Mouse (Mus musculus) intestine, embryonic 16.5 days (tissue): ENCODE measurements around the gene Tmco3. TPM values are rescaled to one million over a fixed set of nuclear protein-coding genes. Genes with fewer than 3 reads are reported as not detected.
"Not testable (repeated sequence)": the region's sequence is repeated elsewhere in the genome, so short reads cannot be mapped to it uniquely, and the experiment has no call there.

Experiments used
- ATAC-seq: fragments of 200-750 bp; cut with Nextera tagmentation; 2 replicates; pipeline ENCODE4 v1.8.0; 2017; ENCODE audit warnings: moderate TSS enrichment, moderate library complexity
- H3K27ac ChIP-seq: fragments of 300-500 bp; sonication (generic); 2 replicates; pipeline ENCODE4 v1.5.1; 2014; ENCODE audit warnings: mild to moderate bottlenecking, low read length
- H3K27me3 ChIP-seq: fragments of 300-500 bp; sonication (generic); replicated peaks from 2 replicates; pipeline ENCODE4 v1.6.1; 2014; ENCODE audit warnings: low read length, control low read depth, mixed read lengths; ENCODE audit not compliant: control insufficient read depth, insufficient read depth
- H3K36me3 ChIP-seq: fragments of 300-500 bp; sonication (generic); 2 replicates; pipeline ENCODE4 v1.6.1; 2014; ENCODE audit warnings: low read length, control low read depth; ENCODE audit not compliant: control insufficient read depth, insufficient read depth
- H3K4me1 ChIP-seq: fragments of 300-500 bp; sonication (generic); 2 replicates; pipeline ENCODE4 v1.6.1; 2014; ENCODE audit warnings: low read length, control low read depth, mixed read lengths; ENCODE audit not compliant: control insufficient read depth, insufficient read depth
- H3K4me2 ChIP-seq: fragments of 300-500 bp; sonication (generic); 2 replicates; pipeline ENCODE4 v1.6.1; 2014; ENCODE audit warnings: low read depth, low read length, control low read depth
- H3K4me3 ChIP-seq: fragments of 300-500 bp; sonication (generic); 2 replicates; pipeline ENCODE4 v1.5.1; 2014; ENCODE audit warnings: mild to moderate bottlenecking, low read length
- H3K9ac ChIP-seq: fragments of 300-500 bp; sonication (generic); 2 replicates; pipeline ENCODE4 v1.6.1; 2014; ENCODE audit warnings: low read depth, low read length
- H3K9me3 ChIP-seq: fragments of 300-500 bp; sonication (generic); 2 replicates; pipeline ENCODE4 v1.6.1; 2016; ENCODE audit warnings: low read length, control low read depth; ENCODE audit not compliant: control insufficient read depth
- WGBS: fragments of 180-500 bp; shearing (Covaris S2); extraction: QIAGEN DNeasy Blood & Tissue Kit; methylation state at CpG from one replicate; pipeline ENCODE4 v1.1.7; 2014; 5-methylcytosine and 5-hydroxymethylcytosine counted together
- polyA plus RNA-seq: library from polyadenylated mRNA; unstranded; fragments of >200 nt; fragmentation: Nextera tagmentation; extraction: Ambion mirVana; gene quantifications from 2 replicates; pipeline ENCODE4 v1.2.1, GENCODE M21; 2015

Gene Tmco3
- polyA plus RNA-seq, 1 experiment from 2014 or later, result 28.0 TPM

DNA sequence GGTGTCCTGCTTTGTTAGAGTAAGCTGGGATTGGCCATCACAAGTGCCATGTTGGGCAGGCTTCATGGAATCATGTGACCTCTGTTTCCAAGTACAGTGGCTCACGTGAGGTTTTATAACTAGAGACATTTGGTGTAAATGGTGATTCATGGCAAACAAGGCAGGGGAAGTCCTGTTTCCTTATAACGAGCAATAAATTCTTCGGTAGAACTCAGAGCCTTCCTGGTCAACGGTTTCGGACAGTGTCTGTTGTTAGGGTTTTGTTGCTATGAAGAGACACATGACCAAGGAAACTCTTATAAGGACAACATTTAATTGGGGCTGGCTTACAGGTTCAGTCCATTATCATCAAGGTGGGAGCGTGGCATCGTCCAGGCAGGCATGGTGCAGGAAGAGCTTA lies 13.0 kb downstream of the Tmco3 start:
- H3K36me3 ChIP-seq, result peaks cover 19% of the 10 kb centered on the region
- H3K9me3 ChIP-seq, result no peaks in the 10 kb centered on the region
- H3K4me3 ChIP-seq, result no peak overlapping the region
- no peak overlapping the region for H3K27ac ChIP-seq
- no peak overlapping the region for H3K9ac ChIP-seq
- no peak overlapping the region for H3K4me2 ChIP-seq
- no peaks in the 10 kb centered on the region for H3K4me1 ChIP-seq
- ATAC-seq, result no peak
- 84% methylated on average over 7 of the region's 7 CpGs for WGBS
- no peaks in the 10 kb centered on the region for H3K27me3 ChIP-seq

DNA sequence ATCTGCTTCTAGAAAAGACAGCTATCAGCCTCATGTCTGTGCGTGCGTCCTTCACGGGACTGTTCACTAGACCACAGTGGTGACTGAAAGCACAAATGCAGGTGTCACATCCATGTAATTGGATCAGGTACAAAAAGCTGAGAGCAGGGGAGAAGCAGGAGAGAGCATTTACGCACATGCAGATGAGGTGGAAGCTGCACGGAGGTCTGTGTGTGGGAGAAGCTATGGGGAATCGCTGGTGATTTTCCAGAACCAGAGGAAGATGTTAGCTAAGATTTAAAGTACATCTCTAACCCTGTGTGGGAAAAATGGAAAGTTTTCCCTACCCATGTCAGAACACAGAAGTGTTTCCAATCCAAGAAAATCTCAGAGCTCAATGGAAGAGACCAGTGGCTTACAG lies 17.5 kb downstream of the Tmco3 start:
- WGBS, result 92% methylated on average over 6 of the region's 6 CpGs
- Histone ChIP-seq H3K27ac (no peak overlapping the region), H3K9me3 (no peaks in the 10 kb centered on the region), H3K4me3 (no peak overlapping the region), H3K4me2 (no peak overlapping the region), H3K36me3 (no peaks in the 10 kb centered on the region), H3K27me3 (no peaks in the 10 kb centered on the region), H3K9ac (no peak overlapping the region), H3K4me1 (no peaks in the 10 kb centered on the region)
- no peak for ATAC-seq

DNA sequence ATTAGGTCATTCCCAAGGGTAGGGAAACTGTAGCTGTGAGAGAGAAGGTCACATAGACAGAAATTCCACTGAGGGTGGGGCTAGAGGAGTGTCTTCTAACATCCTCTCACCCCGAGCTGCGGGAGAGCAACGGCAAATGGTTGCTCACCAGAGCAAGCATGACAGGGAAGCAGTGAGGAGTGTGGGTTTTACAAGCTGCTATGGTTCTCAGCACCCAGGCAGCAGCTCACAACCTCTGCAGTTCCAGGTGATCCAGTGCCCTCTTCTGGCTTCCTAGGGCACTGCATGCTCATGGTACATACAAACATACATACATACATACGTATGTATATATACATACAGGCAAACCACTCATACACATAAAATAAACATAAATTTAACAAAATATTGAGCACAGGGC lies 17.9 kb downstream of the Tmco3 start:
- no peaks in the 10 kb centered on the region for H3K9me3 ChIP-seq
- H3K4me1 ChIP-seq, result no peaks in the 10 kb centered on the region
- WGBS, result 97% methylated on average over 4 of the region's 4 CpGs
- no peak overlapping the region for H3K9ac ChIP-seq
- H3K27ac ChIP-seq, result no peak overlapping the region
- H3K4me2 ChIP-seq, result no peak overlapping the region
- no peaks in the 10 kb centered on the region for H3K27me3 ChIP-seq
- no peak for ATAC-seq
- no peak overlapping the region for H3K4me3 ChIP-seq
- no peaks in the 10 kb centered on the region for H3K36me3 ChIP-seq

DNA sequence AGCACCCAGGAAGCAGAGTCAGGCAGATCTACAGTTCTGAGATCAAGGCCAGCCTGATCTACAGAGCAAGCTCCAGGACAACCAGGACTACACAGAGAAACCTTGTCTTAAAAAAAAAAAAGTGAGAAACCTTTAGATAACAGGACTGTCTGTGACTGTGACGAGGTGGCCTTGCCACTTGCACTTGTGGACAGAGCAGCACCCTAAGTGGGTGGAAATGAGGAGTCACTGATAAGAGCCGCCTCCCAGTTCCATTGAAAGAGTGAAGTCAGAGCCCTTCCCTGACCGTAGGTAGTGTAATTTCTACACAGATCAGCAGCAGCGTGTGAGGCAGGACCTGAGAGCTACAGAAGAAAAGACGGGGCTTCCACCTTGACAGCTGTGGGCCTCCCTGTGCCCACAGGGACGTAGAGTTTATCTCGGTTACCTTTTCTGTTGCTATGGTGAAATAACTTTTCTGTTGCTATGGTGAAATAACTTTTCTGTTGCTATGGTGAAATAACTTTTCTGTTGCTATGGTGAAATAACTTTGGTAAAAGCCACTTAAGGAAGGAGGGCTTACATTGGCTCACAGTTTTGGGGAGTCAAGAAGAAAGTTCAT lies 18.4 kb downstream of the Tmco3 start:
- H3K27ac ChIP-seq, result no peak overlapping the region
- H3K36me3 ChIP-seq, result no peaks in the 10 kb centered on the region
- no peaks in the 10 kb centered on the region for H3K4me1 ChIP-seq
- H3K9ac ChIP-seq, result no peak overlapping the region
- H3K9me3 ChIP-seq, result no peaks in the 10 kb centered on the region
- ATAC-seq, result no peak
- no peak overlapping the region for H3K4me3 ChIP-seq
- 76% methylated on average over 7 of the region's 7 CpGs for WGBS
- H3K27me3 ChIP-seq, result no peaks in the 10 kb centered on the region
- no peak overlapping the region for H3K4me2 ChIP-seq

DNA sequence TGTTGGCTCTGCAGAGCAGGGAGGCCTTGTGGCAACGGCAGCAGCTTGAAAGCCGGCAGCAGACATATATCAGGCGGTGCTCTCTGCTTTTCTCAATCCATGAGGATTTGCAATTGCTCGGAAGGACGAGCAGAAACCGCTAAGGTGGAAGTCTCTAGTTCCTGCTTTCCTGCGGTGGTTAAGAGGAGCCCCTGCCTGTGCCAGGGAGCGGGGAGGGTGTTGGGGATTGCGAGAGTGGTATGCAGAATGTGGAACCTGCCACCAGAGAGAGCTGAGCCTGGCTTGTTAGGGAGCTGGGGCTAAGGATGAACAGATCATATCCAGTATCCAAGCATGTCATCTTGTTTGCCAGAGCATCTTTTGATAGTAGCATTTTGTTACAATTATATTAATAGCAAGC lies 18.9 kb downstream of the Tmco3 start:
- Histone ChIP-seq H3K36me3 (no peaks in the 10 kb centered on the region), H3K4me3 (no peak overlapping the region), H3K9me3 (no peaks in the 10 kb centered on the region), H3K27me3 (no peaks in the 10 kb centered on the region), H3K4me1 (no peaks in the 10 kb centered on the region), H3K4me2 (no peak overlapping the region), H3K27ac (no peak overlapping the region), H3K9ac (no peak overlapping the region)
- ATAC-seq, result no peak
- WGBS, result 80% methylated on average over 9 of the region's 9 CpGs

DNA sequence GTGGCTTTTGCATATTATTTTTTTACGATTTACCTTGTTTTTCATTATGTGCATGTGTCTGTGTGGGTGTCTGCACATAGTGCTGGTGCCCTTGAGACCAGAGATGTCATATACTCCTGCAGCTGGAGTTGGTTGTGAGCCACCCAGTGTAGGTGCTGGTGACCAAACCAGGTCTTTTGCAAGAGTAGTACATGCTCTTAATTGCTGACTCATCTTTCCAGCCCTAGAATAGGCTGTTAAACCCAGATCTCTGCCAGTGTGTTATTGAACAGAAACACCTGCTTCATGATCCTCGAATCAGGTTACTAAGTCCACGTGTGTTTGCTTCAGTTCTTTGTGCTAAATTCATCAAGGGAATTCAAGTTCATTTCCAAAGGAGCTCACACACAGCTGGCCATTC lies 26.9 kb downstream of the Tmco3 start:
- ATAC-seq, result no peak
- H3K27ac ChIP-seq, result no peak overlapping the region
- no peaks in the 10 kb centered on the region for H3K4me1 ChIP-seq
- no peak overlapping the region for H3K4me3 ChIP-seq
- H3K27me3 ChIP-seq, result no peaks in the 10 kb centered on the region
- 0 out of 2 replicates have a peak, but pooled peaks cover 3% of the 10 kb centered on the region for H3K36me3 ChIP-seq
- H3K9me3 ChIP-seq, result no peaks in the 10 kb centered on the region
- H3K9ac ChIP-seq, result no peak overlapping the region
- H3K4me2 ChIP-seq, result no peak overlapping the region
- 86% methylated on average over 3 of the region's 3 CpGs for WGBS

DNA sequence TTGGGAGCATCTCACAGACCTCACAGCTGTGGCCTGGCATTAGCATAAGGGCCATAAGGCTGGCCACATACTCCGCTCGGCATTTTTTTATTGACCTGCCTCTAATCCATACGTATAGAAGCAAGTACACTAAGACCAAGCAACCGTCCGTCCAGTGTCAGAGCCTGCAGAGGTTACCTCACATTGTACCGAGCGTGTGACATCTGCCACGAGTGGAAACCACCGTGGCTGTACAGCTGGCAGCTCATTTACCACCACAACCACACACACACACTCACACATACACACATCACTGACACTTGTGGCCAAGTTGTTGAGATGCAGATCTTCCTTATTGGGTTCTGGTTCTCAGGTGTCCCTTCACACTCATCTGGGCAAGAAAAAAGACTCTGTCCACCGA lies 28.7 kb downstream of the Tmco3 start:
- no peaks in the 10 kb centered on the region for H3K4me1 ChIP-seq
- H3K27ac ChIP-seq, result no peak overlapping the region
- no peak overlapping the region for H3K9ac ChIP-seq
- no peak overlapping the region for H3K4me3 ChIP-seq
- no peak overlapping the region for H3K4me2 ChIP-seq
- H3K27me3 ChIP-seq, result no peaks in the 10 kb centered on the region
- 87% methylated on average over 10 of the region's 10 CpGs for WGBS
- ATAC-seq, result no peak
- no peaks in the 10 kb centered on the region for H3K9me3 ChIP-seq
- H3K36me3 ChIP-seq, result 0 out of 2 replicates have a peak, but pooled peaks cover 3% of the 10 kb centered on the region

DNA sequence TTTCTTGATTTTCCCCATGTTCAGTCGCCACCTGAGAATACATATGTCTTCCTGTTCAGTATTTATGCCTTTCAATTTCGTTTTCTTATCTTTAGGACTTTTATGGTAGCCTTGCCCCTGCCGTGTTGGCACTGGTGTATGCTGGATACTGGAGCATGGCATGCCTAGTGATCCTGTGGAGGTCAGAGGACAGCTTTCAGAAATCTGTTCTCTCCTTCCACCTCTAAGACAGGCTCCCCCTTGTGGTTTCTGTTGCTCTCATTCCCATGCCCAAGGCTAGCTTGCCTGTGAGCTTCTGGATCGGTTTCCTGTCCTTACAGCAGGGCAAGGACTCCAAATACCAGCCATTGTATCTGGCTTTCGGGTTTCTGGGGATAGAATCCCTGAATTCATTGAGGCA lies 38.6 kb downstream of the Tmco3 start:
- no peaks in the 10 kb centered on the region for H3K27me3 ChIP-seq
- peak overlapping the region; percentile 48; the same call in 1 of the 2 replicates for H3K9ac ChIP-seq
- no peak overlapping the region for H3K4me2 ChIP-seq
- no peak overlapping the region for H3K4me3 ChIP-seq
- 31% methylated on average over 5 of the region's 5 CpGs for WGBS
- peak; percentile 87 for ATAC-seq
- no peaks in the 10 kb centered on the region for H3K36me3 ChIP-seq
- H3K27ac ChIP-seq, result peak overlapping the region; percentile 48; the same call in 1 of the 2 replicates
- no peaks in the 10 kb centered on the region for H3K9me3 ChIP-seq
- no peaks in the 10 kb centered on the region; the same call in 1 of the 2 replicates for H3K4me1 ChIP-seq

DNA sequence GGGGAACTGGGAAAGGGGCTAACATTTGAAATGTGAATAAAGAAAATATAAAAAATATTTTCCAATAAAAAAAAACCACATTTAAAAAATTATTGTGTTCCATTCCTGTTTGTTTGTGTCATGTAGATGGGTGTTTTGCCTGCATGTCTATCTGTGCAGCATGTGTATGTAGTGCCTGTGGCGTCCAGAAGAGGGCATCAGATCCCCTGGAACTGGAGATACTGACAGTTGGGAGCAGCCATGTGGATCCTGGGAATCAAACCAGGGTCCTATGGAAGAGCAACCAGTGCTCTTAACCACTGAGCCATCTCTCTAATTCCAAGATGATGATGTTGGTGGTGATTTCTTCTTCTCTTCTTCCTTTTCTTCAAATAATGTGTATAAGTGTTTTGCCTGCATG lies 46.7 kb downstream of the Tmco3 start:
- Histone ChIP-seq H3K27ac (no peak overlapping the region), H3K4me3 (no peak overlapping the region), H3K9ac (no peak overlapping the region), H3K4me1 (peaks cover 7% of the 10 kb centered on the region), H3K4me2 (no peak overlapping the region), H3K9me3 (no peaks in the 10 kb centered on the region), H3K27me3 (no peaks in the 10 kb centered on the region), H3K36me3 (no peaks in the 10 kb centered on the region)
- no peak for ATAC-seq
- WGBS, result 53% methylated on average over 1 of the region's 1 CpGs

DNA sequence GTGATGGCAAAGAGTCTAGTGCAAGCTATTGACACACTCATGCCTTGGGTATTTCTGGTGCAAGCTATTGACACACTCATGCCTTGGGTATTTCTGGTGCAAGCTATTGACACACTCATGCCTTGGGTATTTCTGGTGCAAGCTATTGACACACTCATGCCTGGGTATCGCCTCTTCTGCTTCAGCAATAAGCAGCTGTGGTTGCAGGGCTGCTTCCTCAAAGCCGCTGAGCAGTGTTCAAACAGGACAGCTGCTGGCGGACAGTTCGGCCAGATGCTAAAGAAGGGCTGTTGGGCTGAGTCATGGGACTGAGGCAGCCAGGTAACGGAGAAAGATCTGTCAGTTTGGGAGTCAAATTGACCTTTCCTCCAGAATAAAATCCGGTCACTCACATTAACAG lies 49.3 kb downstream of the Tmco3 start:
- H3K9me3 ChIP-seq, ATAC-seq, H3K36me3 ChIP-seq, H3K4me3 ChIP-seq, H3K4me2 ChIP-seq, H3K27me3 ChIP-seq, H3K9ac ChIP-seq, H3K27ac ChIP-seq: not testable (repeated sequence)
- 70% methylated on average over 6 of the region's 6 CpGs for WGBS
- H3K4me1 ChIP-seq, result peaks cover 17% of the 10 kb centered on the region
